Mouse (Mus musculus) ES-E14 (cell line): ENCODE results near the gene Psd4. TPM values are rescaled to one million over a fixed set of nuclear protein-coding genes. Genes with fewer than 3 reads are reported as not detected.

Experiments used
- DNase-seq: peaks from one replicate; pipeline ENCODE4 v3.0.0-alpha.2; 2013; ENCODE audit warnings: low read depth, low spot score
- H3K27ac ChIP-seq: 2 replicates; pipeline ENCODE4 v1.5.1; 2012; ENCODE audit warnings: low read depth, mild to moderate bottlenecking, low read length, moderate library complexity, mixed read lengths; ENCODE audit not compliant: poor library complexity, insufficient read depth, severe bottlenecking
- H3K36me3 ChIP-seq: 2 replicates; pipeline ENCODE4 v1.6.1; 2012; ENCODE audit warnings: mild to moderate bottlenecking, low read length, moderate library complexity, mixed read lengths; ENCODE audit not compliant: control insufficient read depth, poor library complexity, insufficient read depth, severe bottlenecking
- H3K4me1 ChIP-seq, 2 experiments: fragments of 150-350 bp in 1 of 2; sonication (generic) in 1 of 2; 2 replicates each; pipeline ENCODE4 v1.6.1; 2012; ENCODE audit warnings: low read length in 2 of 2, mild to moderate bottlenecking in 1 of 2, mixed read lengths in 1 of 2; ENCODE audit not compliant: control insufficient read depth in 2 of 2, insufficient read depth in 2 of 2, poor library complexity in 1 of 2
- H3K4me3 ChIP-seq, 2 experiments: fragments of 150-350 bp in 1 of 2; sonication (generic) in 1 of 2; 2 replicates each; pipeline ENCODE4 v1.5.1; 2012; ENCODE audit warnings: low read length in 2 of 2, low read depth in 1 of 2, mild to moderate bottlenecking in 1 of 2, mixed read lengths in 1 of 2; ENCODE audit not compliant: insufficient read depth in 1 of 2, poor library complexity in 1 of 2, severe bottlenecking in 1 of 2
- H3K9ac ChIP-seq: 2 replicates; pipeline ENCODE4 v1.6.1; 2012; ENCODE audit warnings: low read depth, mild to moderate bottlenecking, low read length, mixed read lengths; ENCODE audit not compliant: poor library complexity, insufficient read depth, severe bottlenecking
- H3K9me3 ChIP-seq: fragments of 150-350 bp; sonication (generic); 2 replicates; pipeline ENCODE4 v1.6.1; 2012; ENCODE audit warnings: low read depth, mild to moderate bottlenecking, low read length; ENCODE audit not compliant: control insufficient read depth, insufficient read depth
- CHD2 ChIP-seq: IDR thresholded peaks from 2 replicates; pipeline ENCODE4 v1.6.1; 2014; ENCODE audit warnings: mild to moderate bottlenecking, low read depth, low read length, inconsistent platforms
- HCFC1 ChIP-seq: IDR thresholded peaks from 2 replicates; pipeline ENCODE4 v1.6.1; 2012; ENCODE audit warnings: low read length, inconsistent platforms, borderline replicate concordance; ENCODE audit not compliant: insufficient read depth
- MAFK ChIP-seq: IDR thresholded peaks from 2 replicates; pipeline ENCODE4 v1.6.1; 2014; ENCODE audit warnings: mild to moderate bottlenecking, low read depth, low read length, inconsistent platforms; ENCODE audit not compliant: insufficient read depth
- ZC3H11A ChIP-seq: IDR thresholded peaks from 2 replicates; pipeline ENCODE4 v1.6.1; 2012; ENCODE audit warnings: low read depth, mild to moderate bottlenecking, inconsistent platforms, low read length, borderline replicate concordance
- ZNF384 ChIP-seq: IDR thresholded peaks from 2 replicates; pipeline ENCODE4 v1.6.1; 2012; ENCODE audit warnings: low read depth, low read length, inconsistent platforms
- in situ Hi-C, 2 experiments: fragments of 600-800 bp; cut with MboI; formaldehyde crosslinking; loops; one replicate each; pipeline ENCODE4 v1.15.1; 2025; ENCODE audit warnings: low sequenced_read_pairs in 2 of 2, inconsistent platforms in 1 of 2; ENCODE audit not compliant: unreplicated experiment in 2 of 2
- total RNA-seq: library from RNA; depleted of rRNA; stranded (reverse); fragments of 300-350 nt; gene quantifications from 2 replicates; pipeline ENCODE4 v1.2.3, GENCODE M21; 2012

The Psd4 gene
- total RNA-seq, 1 experiment: 8.3 TPM

DNA sequence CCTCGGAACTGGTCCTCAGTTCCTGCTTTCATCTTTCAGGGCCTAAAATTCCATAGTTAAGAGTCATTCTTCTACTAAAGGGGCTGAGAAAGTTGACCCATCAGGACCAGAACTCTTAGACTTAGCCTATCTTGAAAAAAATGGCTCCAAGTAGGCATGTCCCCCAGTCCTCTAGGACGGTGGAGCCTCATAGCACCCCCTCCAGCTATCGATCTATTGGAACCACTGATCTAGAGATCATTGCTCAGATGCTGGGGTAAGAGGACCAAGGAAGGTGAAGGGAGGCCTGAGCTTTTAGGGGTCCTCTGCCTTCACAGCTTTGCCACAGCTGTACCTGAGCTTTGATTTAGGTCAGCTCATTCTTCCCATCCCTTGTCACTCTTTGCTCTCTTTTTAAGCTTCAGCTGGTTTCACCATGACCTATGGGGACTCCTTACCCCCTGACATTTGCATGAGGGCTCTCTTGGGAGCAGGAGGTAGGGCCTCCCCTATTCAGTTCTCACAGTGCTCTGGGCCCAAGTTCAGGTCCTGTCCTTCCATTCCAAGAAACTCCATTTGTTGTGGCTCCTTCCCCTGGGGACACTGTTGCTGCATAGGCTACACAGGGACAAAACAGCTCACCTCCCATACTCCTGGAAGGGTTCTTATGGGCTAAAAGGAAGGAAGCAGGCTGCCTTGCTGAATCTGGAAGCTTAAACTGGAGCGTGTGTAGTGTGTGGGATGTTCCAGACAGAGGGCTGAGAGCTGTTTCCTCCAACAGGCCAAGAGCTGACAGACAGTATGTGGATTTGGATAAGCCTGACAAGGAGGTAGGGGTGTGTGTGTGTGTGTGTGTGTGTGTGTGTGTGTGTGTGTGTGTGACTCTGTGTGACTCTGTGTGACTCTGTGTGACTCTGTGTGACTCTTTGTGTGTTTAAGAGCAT lies 20.2 kb downstream of the Psd4 start:
- no peak overlapping the region for H3K4me3 ChIP-seq
- no peak for DNase-seq
- H3K36me3 ChIP-seq: no peaks in the 10 kb centered on the region
- TF ChIP-seq MAFK (no peak), HCFC1 (no peak), CHD2 (no peak), ZNF384 (no peak), ZC3H11A (no peak)
- H3K9me3 ChIP-seq: no peaks in the 10 kb centered on the region
- H3K27ac ChIP-seq: no peak overlapping the region
- H3K4me1 ChIP-seq: peaks cover 4 to 8% of the 10 kb centered on the region in 2 experiments; a peak in 1 of 4 replicates
- in situ Hi-C loops: no loop called here
- H3K9ac ChIP-seq: no peak overlapping the region

DNA sequence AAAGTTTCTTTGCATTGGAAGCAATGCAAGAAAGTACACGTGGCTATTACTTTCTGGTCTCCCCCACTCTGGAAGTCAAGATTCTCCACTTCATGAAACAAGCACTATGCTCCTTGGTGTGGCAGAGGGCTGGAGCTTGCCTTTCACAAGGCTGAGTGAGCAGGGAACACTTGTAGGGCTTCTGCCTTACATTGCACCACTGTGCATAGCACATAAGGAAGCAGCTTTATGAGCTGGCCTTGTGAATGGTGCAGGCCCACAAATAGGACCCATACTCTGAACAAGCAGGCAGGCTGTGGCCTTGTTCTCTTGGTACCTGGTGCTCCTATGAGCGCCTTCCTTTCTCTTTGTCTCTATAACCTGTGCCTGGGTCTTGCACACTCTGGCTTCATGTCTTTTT lies 25.9 kb downstream of the Psd4 start:
- H3K4me3 ChIP-seq: no peak overlapping the region
- H3K9me3 ChIP-seq: no peaks in the 10 kb centered on the region
- no peaks in the 10 kb centered on the region for H3K4me1 ChIP-seq
- TF ChIP-seq HCFC1 (no peak), MAFK (no peak), ZNF384 (no peak), CHD2 (no peak), ZC3H11A (no peak)
- DNase-seq: no peak
- no peak overlapping the region for H3K9ac ChIP-seq
- in situ Hi-C loops: no loop called here
- no peak overlapping the region for H3K27ac ChIP-seq
- no peaks in the 10 kb centered on the region for H3K36me3 ChIP-seq

DNA sequence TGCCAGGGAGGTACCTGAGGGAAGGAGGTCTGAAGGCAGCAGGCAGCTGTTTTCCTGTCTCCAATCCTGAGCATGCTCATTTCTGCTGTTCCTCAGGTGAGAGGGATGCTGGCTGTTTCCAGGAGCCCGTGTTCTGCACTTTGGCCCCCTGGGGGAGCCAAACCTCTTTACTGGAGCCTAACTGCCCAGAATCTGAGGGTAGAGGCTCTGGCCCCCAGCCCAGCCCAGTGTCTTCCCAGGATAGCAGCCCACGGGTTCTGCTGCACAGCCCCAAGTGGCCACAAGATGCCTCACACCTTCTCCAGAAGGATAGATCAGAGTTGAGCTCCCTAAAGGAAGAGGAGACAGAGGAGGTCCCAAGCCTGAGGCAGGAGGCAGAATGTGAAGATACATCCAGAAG lies 29.7 kb downstream of the Psd4 start:
- Histone ChIP-seq H3K9me3 (no peaks in the 10 kb centered on the region), H3K36me3 (no peaks in the 10 kb centered on the region), H3K4me3 (no peak overlapping the region), H3K27ac (no peak overlapping the region), H3K4me1 (no peaks in the 10 kb centered on the region), H3K9ac (no peak overlapping the region)
- no peak for TF ChIP-seq ZNF384
- DNase-seq: no peak
- in situ Hi-C loops: no loop called here

DNA sequence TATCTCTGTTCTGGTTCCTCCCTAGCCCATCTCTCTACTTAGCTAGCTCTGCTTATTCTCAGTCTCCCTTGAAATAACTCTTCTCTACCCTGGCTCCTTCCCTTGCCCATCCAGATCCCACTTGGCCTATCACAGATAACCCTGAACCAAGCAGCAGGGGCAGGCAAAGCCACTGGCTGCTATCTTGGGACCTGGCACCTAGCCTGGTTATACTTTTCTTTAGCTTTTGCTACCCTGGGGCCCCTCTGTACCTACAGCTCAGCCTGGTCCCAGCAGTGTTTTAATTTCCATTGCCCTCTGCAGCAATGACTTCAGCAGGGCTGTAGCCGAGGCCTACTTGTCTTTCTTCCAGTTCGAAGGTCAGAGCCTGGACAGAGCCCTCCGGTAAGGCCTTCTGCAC lies 33.3 kb downstream of the Psd4 start:
- in situ Hi-C loops: loop anchor here in 1 of 2 experiments (10.0 kb wide), 1 partner anchor 164 kb away; no protein-coding TSS in a partner anchor
- H3K36me3 ChIP-seq: no peaks in the 10 kb centered on the region
- no peak for DNase-seq
- no peak overlapping the region for H3K9ac ChIP-seq
- TF ChIP-seq ZC3H11A (no peak), ZNF384 (no peak), MAFK (no peak)
- no peaks in the 10 kb centered on the region for H3K9me3 ChIP-seq
- H3K4me1 ChIP-seq: peaks cover 0 to 3% of the 10 kb centered on the region in 2 experiments; a peak in 1 of 4 replicates
- no peak overlapping the region for H3K4me3 ChIP-seq
- no peak overlapping the region for H3K27ac ChIP-seq
